ENCODE assay signal across 10 mouse cellular contexts in the genomic region with DNA sequence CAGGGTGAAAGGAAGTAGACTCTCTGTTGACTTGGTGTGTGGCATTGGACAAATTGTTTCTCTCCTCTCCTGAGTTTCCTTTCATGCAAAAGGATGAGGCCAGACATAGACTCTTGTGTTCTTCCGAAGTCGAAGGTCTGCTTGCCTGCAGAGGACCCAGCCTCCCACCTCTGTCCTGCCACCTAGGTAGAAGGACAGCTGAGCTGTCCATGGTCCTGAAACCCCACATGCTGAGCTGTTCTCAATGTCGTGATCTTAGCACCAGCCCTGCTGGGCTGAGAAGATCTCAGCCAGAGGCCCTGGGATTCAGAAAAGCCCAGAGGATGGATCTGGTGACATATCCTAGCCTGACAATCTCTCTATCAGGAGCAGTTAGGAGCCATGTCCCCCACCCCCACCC. TPM values are rescaled to one million over a fixed set of nuclear protein-coding genes. Genes with fewer than 3 reads are reported as not detected.
DNase-seq lines count a peak whose midpoint lies in the region; ATAC-seq and TF ChIP-seq lines count a peak whose summit lies in the region.
"Had no signal": no experiment of that assay in that cellular context is flagged by ENCODE, and none has a peak within 500 bp of the region (broad histone marks: within the 10 kb centered on the region; RNA-seq: fewer than 3 reads in every experiment).

No protein-coding gene starts in this region.

- H3K4me2 ChIP-seq in midbrain, postnatal 0 days (ENCODE audit: low read depth, low read length, poor library complexity, severe bottlenecking) = no peak overlapping the region
- H3K4me2 ChIP-seq: heart, embryonic 13.5 days had no signal

- no peaks in the 10 kb centered on the region for H3K9me3 ChIP-seq in ES-E14 (ENCODE audit: control insufficient read depth, insufficient read depth, low read depth, low read length)
- H3K9me3 ChIP-seq in midbrain, postnatal 0 days (ENCODE audit: low read length) = no peaks in the 10 kb centered on the region
- H3K9me3 ChIP-seq: heart, embryonic 13.5 days had no signal

- peaks cover 26% of the 10 kb centered on the region for H3K27me3 ChIP-seq in midbrain, postnatal 0 days (ENCODE audit: insufficient read depth, low read length)

- no peak for ATAC-seq in midbrain, postnatal 0 days (ENCODE audit: low FRiP score)

- peak; percentile 58 to 70 for DNase-seq in heart, postnatal 10 days
- DNase-seq in heart, adult 8-10 months (ENCODE audit: low spot score) = no peak
- peak; percentile 62 for DNase-seq in ES-E14 (ENCODE audit: low read depth, low spot score)
- peak; percentile 77 for DNase-seq in heart, postnatal 4 days
- peak; percentile 13 for DNase-seq in midbrain, postnatal 0 days (ENCODE audit: low spot score)
- DNase-seq in cerebellum, adult 18-20 months = no peak
- no peak for DNase-seq in c-Kit-positive CD71-positive TER-119-positive erythroid progenitor cells, embryonic 14.5 days (ENCODE audit: low spot score)
- DNase-seq in left cerebral cortex, postnatal 4 days = no peak

- H3K27ac ChIP-seq in ES-E14 (ENCODE audit: insufficient read depth, low read depth, low read length, poor library complexity, severe bottlenecking) = no peak overlapping the region
- H3K27ac ChIP-seq in midbrain, postnatal 0 days (ENCODE audit: low read depth, low read length) = no peak overlapping the region
- H3K27ac ChIP-seq: heart, embryonic 13.5 days had no signal

- 15% methylated on average over 3 of the region's 3 CpGs for WGBS in midbrain, postnatal 0 days

- no peak overlapping the region for H3K9ac ChIP-seq in ES-E14 (ENCODE audit: insufficient read depth, low read depth, low read length, poor library complexity, severe bottlenecking)
- H3K9ac ChIP-seq in midbrain, postnatal 0 days (replicated peaks; ENCODE audit: low read length, poor library complexity, severe bottlenecking) = no peak overlapping the region
- H3K9ac ChIP-seq: heart, embryonic 13.5 days had no signal

- in situ Hi-C loops in ES-E14 (cut with MboI; ENCODE audit: low sequenced_read_pairs in 2 of 2, unreplicated experiment in 2 of 2) = no loop called here

- no peak overlapping the region for H3K4me3 ChIP-seq in ES-E14 (ENCODE audit: insufficient read depth in 1 of 2, low read depth in 1 of 2, low read length in 2 of 2, poor library complexity in 1 of 2, severe bottlenecking in 1 of 2)
- H3K4me3 ChIP-seq in midbrain, postnatal 0 days (ENCODE audit: low read depth, low read length) = no peak overlapping the region
- H3K4me3 ChIP-seq: heart, embryonic 13.5 days had no signal

- H3K36me3 ChIP-seq in ES-E14 (ENCODE audit: control insufficient read depth, insufficient read depth, low read length, poor library complexity, severe bottlenecking) = no peaks in the 10 kb centered on the region
- H3K36me3 ChIP-seq in midbrain, postnatal 0 days (ENCODE audit: insufficient read depth, low read length) = no peaks in the 10 kb centered on the region
- H3K36me3 ChIP-seq: heart, embryonic 13.5 days had no signal

- H3K4me1 ChIP-seq in ES-E14 (ENCODE audit: control insufficient read depth in 2 of 2, insufficient read depth in 2 of 2, low read length in 2 of 2, poor library complexity in 1 of 2) = no peaks in the 10 kb centered on the region
- H3K4me1 ChIP-seq in midbrain, postnatal 0 days (ENCODE audit: insufficient read depth, low read length) = peaks cover 11% of the 10 kb centered on the region; the same call in 1 of the 2 replicates
- H3K4me1 ChIP-seq: heart, embryonic 13.5 days had no signal

- no peak for TF ChIP-seq CTCF in midbrain, postnatal 0 days (IDR thresholded peaks at IDR 0.05)

- intact Hi-C loops in heart, postnatal 10 days (cut with DNase I) = no loop called here
- intact Hi-C loops in left cerebral cortex, postnatal 4 days (cut with DNase I) = no loop called here

TF ChIP-seq in ES-E14, 5 proteins besides CTCF, POLR2A, EP300 and RAD21:
- no peak for TF ChIP-seq ZC3H11A (IDR thresholded peaks at IDR 0.05; ENCODE audit: borderline replicate concordance, low read depth, low read length)

RNA-seq across cellular contexts. Expression of gene Rprml, which starts 7.2 kb away (rescaled TPM):
- not detected for total RNA-seq in heart, postnatal 10 days (2021)
- not detected for total RNA-seq in heart, adult 8-10 months (2022)
- 0.49 and 0.63 TPM in 2 replicates for total RNA-seq in ES-E14 (2012; rRNA removed)
- total RNA-seq in heart, postnatal 4 days (2021) = not detected
- 10.6 and 11.8 TPM in 2 replicates for total RNA-seq in midbrain, postnatal 0 days (2014; rRNA removed)
- 4.1 and 5.5 TPM in 2 replicates for polyA plus RNA-seq in midbrain, postnatal 0 days (2015; fragmentation: Nextera tagmentation; extraction: Ambion mirVana)
- total RNA-seq in left cerebral cortex, postnatal 4 days (2021) = 10 to 100 TPM; 51.6 to 64.6 TPM
- polyA plus RNA-seq: heart, embryonic 13.5 days had no signal

RNA-seq across cellular contexts. Expression of gene Lyzl6, which starts 17.8 kb away (rescaled TPM):
- total RNA-seq in heart, postnatal 10 days (2021) = not detected
- not detected for total RNA-seq in heart, adult 8-10 months (2022)
- not detected in 2 replicates for total RNA-seq in ES-E14 (2012; rRNA removed)
- not detected for total RNA-seq in heart, postnatal 4 days (2021)
- total RNA-seq in midbrain, postnatal 0 days (2014; rRNA removed) = not detected in 2 replicates
- polyA plus RNA-seq in midbrain, postnatal 0 days (2015; fragmentation: Nextera tagmentation; extraction: Ambion mirVana) = not detected in 2 replicates
- not detected for total RNA-seq in left cerebral cortex, postnatal 4 days (2021)
- polyA plus RNA-seq: heart, embryonic 13.5 days; neural tube, embryonic 14.5 days had no signal

RNA-seq across cellular contexts. Expression of gene Gm884, which starts 35.6 kb away (rescaled TPM):
- total RNA-seq in heart, postnatal 10 days (2021) = not detected
- not detected for total RNA-seq in heart, adult 8-10 months (2022)
- under 0.01 and 0.04 TPM in 2 replicates for total RNA-seq in ES-E14 (2012; rRNA removed)
- not detected for total RNA-seq in heart, postnatal 4 days (2021)
- total RNA-seq in midbrain, postnatal 0 days (2014; rRNA removed) = 0.16 TPM in 1 of 2 replicates, not detected in the other
- polyA plus RNA-seq in midbrain, postnatal 0 days (2015; fragmentation: Nextera tagmentation; extraction: Ambion mirVana) = not detected in 2 replicates
- total RNA-seq in left cerebral cortex, postnatal 4 days (2021) = not detected
- polyA plus RNA-seq: heart, embryonic 13.5 days; neural tube, embryonic 14.5 days had no signal

RNA-seq across cellular contexts. Expression of gene Gosr2, which starts 41.2 kb away (rescaled TPM):
- 10 to 100 TPM; 55.5 to 57.3 TPM for total RNA-seq in heart, postnatal 10 days (2021)
- 10 to 100 TPM; 29.3 to 37.1 (median 34.4) TPM for total RNA-seq in heart, adult 8-10 months (2022)
- total RNA-seq in ES-E14 (2012; rRNA removed) = 47.6 and 70.2 TPM in 2 replicates
- 10 to 100 TPM; 60.0 to 62.1 TPM for total RNA-seq in heart, postnatal 4 days (2021)
- total RNA-seq in midbrain, postnatal 0 days (2014; rRNA removed) = 78.4 and 104 TPM in 2 replicates
- polyA plus RNA-seq in midbrain, postnatal 0 days (2015; fragmentation: Nextera tagmentation; extraction: Ambion mirVana) = 88.2 and 93.6 TPM in 2 replicates
- 10 to 100 TPM; 74.3 to 84.6 TPM for total RNA-seq in left cerebral cortex, postnatal 4 days (2021)

Comparison
In these comparisons a context has a peak if more than half of its experiments do, and no peak if none do; other contexts are left out.
1. DNase-seq: peak in heart, postnatal 10 days (2 of 2), ES-E14 (single experiment), heart, postnatal 4 days (single experiment) and midbrain, postnatal 0 days (single experiment); none in heart, adult 8-10 months (single experiment), cerebellum, adult 18-20 months (0 of 2), c-Kit-positive CD71-positive TER-119-positive erythroid progenitor cells, embryonic 14.5 days (single experiment) and left cerebral cortex, postnatal 4 days (single experiment).